Mouse (Mus musculus) forebrain, embryonic 14.5 days (tissue): ENCODE measurements around the gene Atad5. TPM values are rescaled to one million over a fixed set of nuclear protein-coding genes. Genes with fewer than 3 reads are reported as not detected.

Experiments used
- ATAC-seq: fragments of 200-750 bp; cut with Nextera tagmentation; 2 replicates; pipeline ENCODE4 v1.8.0; 2017; ENCODE audit warnings: mild to moderate bottlenecking, moderate library complexity
- DNase-seq: peaks from one replicate; pipeline ENCODE4 v3.0.0-alpha.2; 2015; ENCODE audit warnings: low spot score
- H3K27ac ChIP-seq: fragments of 300-500 bp; sonication (generic); 2 replicates; pipeline ENCODE4 v1.5.1; 2014; ENCODE audit warnings: low read depth, mild to moderate bottlenecking, control low read depth, low read length, moderate library complexity
- H3K27me3 ChIP-seq: fragments of 300-500 bp; sonication (generic); replicated peaks from 2 replicates; pipeline ENCODE4 v1.6.1; 2014; ENCODE audit warnings: low read length, control low read depth, mixed read lengths; ENCODE audit not compliant: control insufficient read depth, insufficient read depth
- H3K36me3 ChIP-seq: fragments of 300-500 bp; sonication (generic); 2 replicates; pipeline ENCODE4 v1.6.1; 2014; ENCODE audit warnings: low read length, control low read depth; ENCODE audit not compliant: control insufficient read depth, insufficient read depth
- H3K4me1 ChIP-seq: fragments of 300-500 bp; sonication (generic); 2 replicates; pipeline ENCODE4 v1.6.1; 2014; ENCODE audit warnings: antibody characterized with exemption, low read length, control low read depth; ENCODE audit not compliant: control insufficient read depth, insufficient read depth
- H3K4me2 ChIP-seq: fragments of 300-500 bp; sonication (generic); 2 replicates; pipeline ENCODE4 v1.6.1; 2014; ENCODE audit warnings: mild to moderate bottlenecking, control low read depth, low read length
- H3K4me3 ChIP-seq: fragments of 300-500 bp; sonication (generic); 2 replicates; pipeline ENCODE4 v1.5.1; 2014; ENCODE audit warnings: low read depth, low read length, control low read depth
- H3K9ac ChIP-seq: fragments of 300-500 bp; sonication (generic); 2 replicates; pipeline ENCODE4 v1.6.1; 2014; ENCODE audit warnings: mild to moderate bottlenecking, low read length, control low read depth, moderate library complexity
- H3K9me3 ChIP-seq: fragments of 300-500 bp; sonication (generic); replicated peaks from 2 replicates; pipeline ENCODE4 v1.6.1; 2016; ENCODE audit warnings: low read length, control low read depth, mixed read lengths; ENCODE audit not compliant: control insufficient read depth
- WGBS: fragments of 180-500 bp; shearing (Covaris S2); extraction: QIAGEN DNeasy Blood & Tissue Kit; methylation state at CpG from one replicate; pipeline ENCODE4 v1.1.7; 2014; 5-methylcytosine and 5-hydroxymethylcytosine counted together
- polyA plus RNA-seq: library from polyadenylated mRNA; unstranded; fragments of >200 nt; fragmentation: Nextera tagmentation; extraction: Ambion mirVana; gene quantifications from 2 replicates; pipeline ENCODE4 v1.2.1, GENCODE M21; 2014

Atad5 gene
- 8.8 and 9.0 TPM in 2 replicates for polyA plus RNA-seq

DNA sequence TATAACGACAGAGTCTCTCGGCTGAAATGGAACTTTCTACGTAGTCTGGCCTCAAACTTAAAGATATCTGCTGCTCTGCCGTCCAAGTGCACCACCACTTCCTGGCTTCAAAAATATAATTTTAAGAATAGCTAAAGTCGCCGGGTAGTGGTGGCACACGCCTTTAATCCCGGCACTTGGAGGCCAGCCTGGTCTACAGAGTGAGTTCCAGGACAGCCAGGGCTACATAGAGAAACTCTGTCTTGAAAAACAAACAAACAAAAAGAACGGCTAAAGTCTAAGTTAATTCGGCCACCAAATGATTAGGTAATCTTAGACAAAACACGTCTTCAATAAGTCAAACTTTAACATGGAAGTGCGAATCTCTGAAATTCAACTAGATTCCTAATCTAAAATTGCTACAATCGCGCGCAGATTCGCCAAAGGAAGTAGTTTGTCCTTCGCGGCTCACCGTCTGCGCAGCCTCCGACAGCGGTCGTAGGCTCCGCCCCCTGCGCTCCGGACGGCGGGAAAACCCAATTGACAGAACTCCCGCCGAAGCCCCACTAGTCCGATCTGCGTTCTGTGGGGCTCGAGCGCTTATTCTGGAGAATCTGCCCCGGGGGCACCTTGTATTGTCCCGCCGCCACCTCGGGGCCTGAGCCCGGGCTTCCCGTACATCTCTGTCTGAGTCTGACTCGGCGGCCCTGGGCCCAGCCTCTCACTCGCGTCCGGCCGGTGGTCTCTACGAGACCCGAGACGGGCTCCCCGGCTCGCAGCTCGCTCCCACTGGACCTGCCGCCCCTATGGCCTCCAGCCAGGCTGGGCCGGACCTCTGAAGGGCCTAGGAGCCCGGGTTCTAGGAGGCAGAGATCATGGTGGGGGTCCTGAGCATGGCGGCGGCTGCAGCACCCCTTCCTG lies at the start of gene Atad5:
Gene Atad5, plus strand, starts transcription at position 484 of the 900 bp plus-strand sequence.
- Histone ChIP-seq H3K27me3 (no peaks in the 10 kb centered on the region), H3K9me3 (no peaks in the 10 kb centered on the region), H3K4me3 (peak within 1 kb of the TSS; percentile 99), H3K4me1 (peaks cover 2% of the 10 kb centered on the region; the same call in 1 of the 2 replicates), H3K4me2 (peak within 1 kb of the TSS; percentile 80), H3K9ac (peak within 1 kb of the TSS; percentile 96), H3K27ac (no peak within 1 kb of the TSS; the same call in 1 of the 2 replicates), H3K36me3 (no peaks in the 10 kb centered on the region)
- WGBS = 6% methylated on average over 57 of the region's 57 CpGs
- DNase-seq (peak; percentile 91), ATAC-seq (peak; percentile 89)

DNA sequence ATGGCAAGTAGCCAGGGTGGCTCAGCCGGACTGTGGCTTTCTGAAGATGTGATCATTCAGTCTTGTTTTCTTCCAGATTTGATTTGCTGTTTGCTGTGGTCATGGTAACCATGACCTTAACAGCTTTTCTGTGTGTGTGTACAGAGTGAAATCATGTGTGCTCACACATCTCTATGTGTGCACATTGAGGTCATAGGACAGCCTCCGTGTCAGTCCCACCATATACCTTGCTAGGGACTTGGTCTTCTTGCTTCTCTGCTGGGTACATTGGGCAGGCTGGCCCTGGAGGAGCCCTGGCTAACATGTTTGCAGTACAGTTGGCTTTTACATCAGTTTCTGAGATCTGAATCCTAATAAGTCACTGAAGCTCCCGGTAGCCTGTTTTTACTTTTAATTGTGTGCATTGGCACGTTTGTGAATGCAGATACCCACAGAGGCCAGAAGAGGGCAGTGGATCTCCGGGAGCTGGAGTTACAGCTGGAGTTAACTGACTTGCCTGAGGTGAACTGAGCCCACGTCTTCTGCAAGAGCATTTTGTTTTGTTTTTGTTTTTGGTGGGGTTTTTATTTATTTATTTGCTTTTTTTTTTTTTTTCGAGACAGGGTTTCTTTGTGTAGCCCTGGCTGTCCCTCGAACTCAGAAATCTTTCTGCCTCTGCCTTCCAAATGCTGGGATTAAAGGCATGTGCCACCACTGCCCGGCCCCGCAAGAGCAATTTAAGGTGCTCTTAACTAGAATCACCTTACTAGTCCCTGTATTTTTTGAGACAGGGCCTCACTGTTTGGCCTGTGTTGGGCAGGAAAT lies 46.4 kb upstream of the Atad5 start:
- DNase-seq (peak; percentile 62), ATAC-seq (no peak)
- Histone ChIP-seq H3K27ac (no peak overlapping the region), H3K36me3 (peaks cover 11% of the 10 kb centered on the region), H3K4me2 (no peak overlapping the region), H3K4me3 (no peak overlapping the region), H3K4me1 (no peaks in the 10 kb centered on the region), H3K9ac (no peak overlapping the region), H3K9me3 (no peaks in the 10 kb centered on the region), H3K27me3 (no peaks in the 10 kb centered on the region)
- 56% methylated on average over 10 of the region's 10 CpGs for WGBS

DNA sequence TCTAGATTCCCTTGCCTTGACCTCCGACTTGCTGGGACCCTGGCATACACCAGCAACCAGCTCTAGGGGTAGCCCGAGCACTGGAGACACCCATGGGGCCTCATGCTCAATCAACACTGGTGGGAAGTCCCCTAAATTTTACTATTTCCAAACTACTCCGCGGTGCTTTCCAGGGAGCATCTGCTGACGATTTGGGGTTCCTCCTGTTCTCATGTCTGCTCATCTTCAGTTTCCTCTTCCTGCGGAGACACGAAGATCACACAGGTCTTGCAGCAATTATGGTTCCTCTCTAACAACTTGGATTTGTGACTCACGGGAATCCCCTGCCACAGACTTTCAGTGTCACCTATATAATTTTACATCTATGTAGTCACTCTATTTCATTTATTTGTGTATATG lies 45.8 kb upstream of the Atad5 start:
- DNase-seq (no peak), ATAC-seq (no peak)
- H3K27ac ChIP-seq = no peak overlapping the region
- H3K9me3 ChIP-seq = no peaks in the 10 kb centered on the region
- H3K36me3 ChIP-seq = peaks cover 16% of the 10 kb centered on the region
- H3K4me2 ChIP-seq = no peak overlapping the region
- H3K4me1 ChIP-seq = no peaks in the 10 kb centered on the region
- H3K9ac ChIP-seq = no peak overlapping the region
- no peak overlapping the region for H3K4me3 ChIP-seq
- H3K27me3 ChIP-seq = no peaks in the 10 kb centered on the region
- WGBS = 93% methylated on average over 8 of the region's 8 CpGs

DNA sequence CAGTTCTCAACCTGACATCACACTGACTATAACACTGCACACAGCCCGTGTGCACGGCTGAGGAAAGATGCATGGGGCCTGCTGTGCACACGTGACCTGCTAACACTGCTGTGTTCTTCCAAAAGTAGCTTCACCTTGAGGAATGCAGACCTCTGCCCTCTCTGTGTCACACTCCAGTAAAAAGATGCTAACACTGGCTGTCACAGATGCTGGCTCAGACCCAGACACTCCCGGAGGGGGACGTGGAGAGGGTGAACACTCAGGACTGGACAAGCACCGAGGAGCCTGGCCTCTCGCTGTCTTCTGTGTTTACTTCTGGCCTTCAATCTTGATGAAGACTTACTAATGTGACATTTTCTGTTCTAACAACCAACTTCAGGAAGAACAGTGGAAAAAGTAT lies 42.3 kb upstream of the Atad5 start:
- no peak overlapping the region for H3K4me3 ChIP-seq
- no peak overlapping the region for H3K9ac ChIP-seq
- H3K36me3 ChIP-seq = peaks cover 17% of the 10 kb centered on the region
- H3K4me1 ChIP-seq = no peaks in the 10 kb centered on the region
- no peak for DNase-seq
- no peak overlapping the region for H3K27ac ChIP-seq
- 89% methylated on average over 7 of the region's 7 CpGs for WGBS
- no peak overlapping the region for H3K4me2 ChIP-seq
- ATAC-seq = no peak
- H3K9me3 ChIP-seq = no peaks in the 10 kb centered on the region
- H3K27me3 ChIP-seq = no peaks in the 10 kb centered on the region

- Histone ChIP-seq H3K36me3 (peaks cover 24% of the 10 kb centered on the region), H3K4me1 (no peaks in the 10 kb centered on the region), H3K9ac (no peak overlapping the region), H3K4me2 (no peak overlapping the region), H3K27ac (no peak overlapping the region), H3K9me3 (no peaks in the 10 kb centered on the region), H3K4me3 (no peak overlapping the region), H3K27me3 (no peaks in the 10 kb centered on the region)
- ATAC-seq = no peak
- WGBS = 84% methylated on average over 2 of the region's 2 CpGs
- DNase-seq = no peak
These were observed 39.1 kb upstream of the Atad5 start for GRCm38 (mm10) chr11:80050088-80050487.

DNA sequence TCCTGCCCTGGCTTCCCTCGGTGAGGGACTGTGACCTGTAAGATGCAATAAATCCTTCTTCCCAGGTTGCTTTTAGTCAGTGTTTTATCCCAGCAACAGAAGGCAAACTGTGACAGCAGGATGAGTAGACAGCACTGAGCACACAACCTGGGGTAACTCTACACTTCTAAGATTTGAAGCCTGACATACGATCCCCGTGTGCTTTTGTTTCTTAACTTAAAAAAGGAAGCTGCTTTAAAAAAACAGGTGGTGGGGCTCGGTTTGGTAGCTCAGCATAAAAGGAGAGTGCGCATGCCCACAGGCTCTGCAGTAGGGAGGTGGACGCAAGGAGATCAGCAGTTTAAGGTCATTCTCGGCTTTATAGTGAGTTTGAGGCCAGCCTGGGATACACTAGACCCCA lies 36.7 kb upstream of the Atad5 start:
- H3K27ac ChIP-seq = no peak overlapping the region
- H3K9me3 ChIP-seq = no peaks in the 10 kb centered on the region
- H3K4me3 ChIP-seq = no peak overlapping the region
- H3K4me2 ChIP-seq = no peak overlapping the region
- no peak for DNase-seq
- ATAC-seq = no peak
- WGBS = 83% methylated on average over 7 of the region's 7 CpGs
- H3K27me3 ChIP-seq = no peaks in the 10 kb centered on the region
- H3K9ac ChIP-seq = no peak overlapping the region
- peaks cover 33% of the 10 kb centered on the region for H3K36me3 ChIP-seq
- no peaks in the 10 kb centered on the region for H3K4me1 ChIP-seq

DNA sequence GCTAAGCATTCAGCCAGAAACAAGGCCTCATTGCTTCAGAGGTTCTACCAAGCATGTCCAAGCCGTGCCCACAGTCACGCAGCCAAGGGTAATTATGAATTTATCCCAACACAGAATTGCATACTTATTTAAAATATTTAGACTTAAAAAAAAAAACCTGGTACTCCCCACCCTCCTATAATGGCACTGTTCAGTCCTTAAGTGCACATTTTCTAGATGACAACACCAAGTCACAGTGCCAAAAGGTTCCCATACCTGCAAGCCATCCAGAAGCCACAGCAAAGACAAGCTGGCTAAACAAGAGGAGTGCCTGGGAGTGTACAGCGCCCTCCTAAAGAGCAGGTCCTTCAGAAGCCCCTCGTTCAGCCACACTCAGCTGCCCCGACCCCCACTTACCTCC lies 36.0 kb upstream of the Atad5 start:
- WGBS = 95% methylated on average over 5 of the region's 5 CpGs
- Histone ChIP-seq H3K36me3 (peaks cover 36% of the 10 kb centered on the region), H3K9ac (no peak overlapping the region), H3K9me3 (no peaks in the 10 kb centered on the region), H3K4me2 (no peak overlapping the region), H3K27me3 (no peaks in the 10 kb centered on the region), H3K27ac (no peak overlapping the region), H3K4me1 (no peaks in the 10 kb centered on the region), H3K4me3 (no peak overlapping the region)
- DNase-seq (no peak), ATAC-seq (no peak)

GRCm38 (mm10) chr11:80054659-80055058 lies 34.5 kb upstream of the Atad5 start:
- Histone ChIP-seq H3K4me2 (no peak overlapping the region), H3K4me3 (no peak overlapping the region), H3K9ac (no peak overlapping the region), H3K36me3 (peaks cover 44% of the 10 kb centered on the region), H3K27me3 (no peaks in the 10 kb centered on the region), H3K9me3 (no peaks in the 10 kb centered on the region), H3K4me1 (no peaks in the 10 kb centered on the region), H3K27ac (no peak overlapping the region)
- 90% methylated on average over 4 of the region's 4 CpGs for WGBS
- no peak for ATAC-seq
- DNase-seq = no peak
